Mouse (Mus musculus) liver, embryonic 14 days (tissue): ENCODE results near the gene Txndc15. TPM values are rescaled to one million over a fixed set of nuclear protein-coding genes. Genes with fewer than 3 reads are reported as not detected.

Experiments used
- polyA plus RNA-seq: library from polyadenylated mRNA; depleted of rRNA; stranded (reverse); fragments of >200 nt; gene quantifications from 2 replicates; pipeline ENCODE4 v1.2.3, GENCODE M21; 2012; rRNA removed

The Txndc15 gene
- polyA plus RNA-seq = 9.9 and 11.6 TPM in 2 replicates

GRCm38 (mm10) chr13:55714501-55715166 lies at the start of gene Txndc15:
Gene Txndc15, plus strand, starts transcription at chr13:55714650.

GRCm38 (mm10) chr13:55692535-55693242 lies 21.8 kb upstream of the Txndc15 start, which contains the start of gene B230219D22Rik:
Gene B230219D22Rik, plus strand, starts transcription at chr13:55693124.

GRCm38 (mm10) chr13:55727120-55727838 lies 12.8 kb downstream of the Txndc15 start, which contains the start of gene Pcbd2:
Gene Pcbd2, plus strand, starts transcription at chr13:55727368.

Other genes with a start within 250 kb of the Txndc15 start
- 4.4 and 6.9 TPM in 2 replicates for gene Dbn1, start 226.5 kb upstream of the Txndc15 start, polyA plus RNA-seq
- 12.5 and 13.1 TPM in 2 replicates for gene Pdlim7, start 201.0 kb upstream of the Txndc15 start, polyA plus RNA-seq
- gene Dok3, start 185.4 kb upstream of the Txndc15 start, polyA plus RNA-seq = 3.9 and 4.9 TPM in 2 replicates
- gene Ddx41, start 178.0 kb upstream of the Txndc15 start, polyA plus RNA-seq = 27.1 and 31.4 TPM in 2 replicates
- gene Fam193b, start 143.5 kb upstream of the Txndc15 start, polyA plus RNA-seq = 16.9 and 20.4 TPM in 2 replicates
- 57.0 and 61.6 TPM in 2 replicates for gene Tmed9, start 140.9 kb upstream of the Txndc15 start, polyA plus RNA-seq
- gene B4galt7, start 114.8 kb upstream of the Txndc15 start, polyA plus RNA-seq = 5.0 and 5.8 TPM in 2 replicates
- gene Caml, start 91.6 kb upstream of the Txndc15 start, polyA plus RNA-seq = 14.6 and 14.8 TPM in 2 replicates
- gene Ddx46, start 79.6 kb upstream of the Txndc15 start, polyA plus RNA-seq = 22.0 and 23.7 TPM in 2 replicates
- gene B230219D22Rik, start 21.5 kb upstream of the Txndc15 start, polyA plus RNA-seq = 16.8 and 20.6 TPM in 2 replicates
- 23.5 and 25.7 TPM in 2 replicates for gene Pcbd2, start 12.7 kb downstream of the Txndc15 start, polyA plus RNA-seq
- gene Catsper3, start 69.9 kb downstream of the Txndc15 start, polyA plus RNA-seq = 0.02 TPM in 1 of 2 replicates, not detected in the other
- gene Pitx1, start 121.5 kb downstream of the Txndc15 start, polyA plus RNA-seq = 0.03 and 0.48 TPM in 2 replicates